Mouse (Mus musculus) large intestine, adult 2 months (tissue): ENCODE measurements at regions not wholly inside any gene's neighbourhood (a gene's known extent, or its start where the extent isn't known, plus 50 kb on each side); places are given as distances from the start of the nearest gene placed in this dataset.

ENCODE experiments used
- DNase-seq: peaks from one replicate; pipeline ENCODE4 v3.0.0-alpha.2; 2012; ENCODE audit warnings: low read depth, low spot score
- WGBS: fragments of 180-500 bp; shearing (Covaris S2); methylation state at CpG from one replicate; pipeline ENCODE4 v1.1.7; 2018; 5-methylcytosine and 5-hydroxymethylcytosine counted together

- 51% methylated on average over 2 of the region's 2 CpGs for WGBS
Observed at GRCm38 (mm10) chr7:117065771-117066170, 315.0 kb upstream of the Xylt1 start.

DNA sequence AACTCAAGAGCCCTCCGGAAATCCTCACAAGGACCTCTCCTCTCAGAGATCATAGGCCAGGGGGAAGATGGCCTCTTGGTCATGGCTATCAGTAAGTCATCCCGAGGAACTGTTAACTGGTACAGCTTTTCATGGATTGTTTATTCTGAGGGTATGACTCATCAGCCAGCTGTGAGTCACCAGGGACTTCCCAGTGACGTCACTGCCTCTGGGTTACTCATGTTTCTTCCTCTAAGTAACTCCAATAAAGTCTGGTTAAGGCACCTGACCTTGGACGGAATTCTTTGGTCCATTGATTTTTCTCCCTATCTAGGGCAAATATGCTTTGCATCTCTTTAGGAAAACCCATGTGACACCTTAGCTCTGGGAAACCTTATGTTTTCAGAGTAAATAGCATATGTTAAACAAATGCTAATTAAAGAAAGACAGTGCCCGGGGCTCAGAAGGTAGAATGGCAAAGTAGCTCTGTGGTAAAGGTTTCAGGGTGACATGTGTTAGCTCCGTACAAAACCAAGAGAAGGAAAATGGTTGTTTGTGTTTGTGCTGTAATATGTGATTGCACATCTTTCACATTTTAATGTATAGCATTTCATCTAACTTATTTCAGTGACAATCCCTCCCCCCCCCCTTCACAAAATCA, 289.7 kb upstream of the Xylt1 start:
- peak; percentile 90 for DNase-seq
- 11% methylated on average over 6 of the region's 6 CpGs for WGBS

More at GRCm38 (mm10) chr7:117065771-117066170, 315.0 kb upstream of the Xylt1 start:
- no peak for DNase-seq

- WGBS = 80% methylated on average over 4 of the region's 4 CpGs
- DNase-seq = no peak
Observed at GRCm38 (mm10) chr7:117092860-117093259, 287.9 kb upstream of the Xylt1 start.

- 25% methylated on average over 3 of the region's 3 CpGs for WGBS
- peak; percentile 65 for DNase-seq
Observed at GRCm38 (mm10) chr7:117097618-117098017, 283.2 kb upstream of the Xylt1 start.

DNA sequence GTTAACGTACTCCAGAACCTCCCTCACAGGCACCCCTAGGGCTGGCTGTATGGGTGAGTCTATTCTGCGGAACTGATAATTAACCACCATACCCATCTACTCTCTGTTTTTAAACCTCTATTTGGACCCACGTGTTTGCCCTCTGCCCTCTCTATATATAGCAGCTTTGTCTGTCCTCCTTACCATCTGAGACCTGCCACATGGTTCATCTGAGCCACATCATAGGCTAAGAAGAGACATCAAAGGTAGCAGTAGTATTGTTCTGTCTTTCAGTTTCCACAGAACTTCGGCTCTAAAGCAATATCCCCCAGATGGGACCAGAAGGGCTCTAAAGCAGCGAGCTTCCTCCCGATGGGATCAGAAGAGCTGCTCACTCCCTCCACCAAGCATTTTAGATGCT, 281.7 kb upstream of the Xylt1 start:
- WGBS = 71% methylated on average over 6 of the region's 6 CpGs

GRCm38 (mm10) chr7:117103035-117103434, 277.7 kb upstream of the Xylt1 start:
- DNase-seq = no peak

More for the DNA sequence above, 281.7 kb upstream of the Xylt1 start:
- no peak for DNase-seq

DNA sequence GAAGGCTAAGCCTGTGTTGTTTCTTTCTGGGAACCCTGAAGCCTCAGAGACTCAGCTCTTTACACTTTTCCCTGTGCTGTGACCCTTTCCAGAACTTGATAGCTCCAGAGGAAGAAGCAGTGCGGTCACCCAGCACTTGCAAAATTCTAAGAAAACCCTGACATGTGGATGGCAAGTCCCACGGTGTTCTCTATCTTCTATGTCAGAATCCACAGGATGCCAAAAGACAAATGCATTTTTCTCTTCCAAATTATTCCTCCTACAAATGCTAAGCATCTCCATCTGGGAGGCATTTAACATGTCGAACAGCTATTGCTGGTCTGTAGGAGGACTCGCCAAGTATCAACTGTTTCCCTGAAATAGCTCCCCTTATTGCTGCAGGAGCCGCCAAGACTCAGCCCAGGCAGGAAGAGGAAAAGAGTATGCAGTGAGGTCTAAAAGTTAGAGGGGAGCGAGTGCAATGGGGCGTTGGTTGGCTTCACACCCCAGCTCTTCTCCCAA, 274.0 kb upstream of the Xylt1 start:
- DNase-seq = no peak
- 79% methylated on average over 7 of the region's 7 CpGs for WGBS

More at GRCm38 (mm10) chr7:117103035-117103434, 277.7 kb upstream of the Xylt1 start:
- WGBS = 67% methylated on average over 5 of the region's 5 CpGs

- no peak for DNase-seq
- 74% methylated on average over 3 of the region's 3 CpGs for WGBS
Observed at GRCm38 (mm10) chr7:117108391-117108790, 272.4 kb upstream of the Xylt1 start.

DNA sequence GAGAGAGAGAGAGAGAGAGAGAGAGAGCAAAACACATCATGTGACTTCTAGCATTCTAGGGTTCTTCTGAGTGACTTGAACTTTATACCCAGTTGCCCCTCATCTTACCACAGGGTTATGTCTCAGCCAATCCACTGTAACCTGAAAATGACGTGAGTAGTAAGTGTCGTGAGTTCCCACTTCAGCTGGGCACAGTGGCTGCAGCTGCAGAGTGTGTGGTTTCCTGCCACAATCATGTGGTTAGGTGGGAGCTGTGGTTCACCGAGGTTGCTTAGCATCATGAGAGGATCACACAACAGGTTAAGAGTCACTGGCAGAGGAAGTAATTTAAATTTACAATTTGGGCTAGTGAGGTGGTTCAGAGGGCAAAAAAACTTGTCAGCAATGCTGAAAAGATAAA, 253.1 kb upstream of the Xylt1 start:
- no peak for DNase-seq
- 40% methylated on average over 3 of the region's 3 CpGs for WGBS

- WGBS = 86% methylated on average over 1 of the region's 1 CpGs
- no peak for DNase-seq
Observed at GRCm38 (mm10) chr7:117134869-117135268, 245.9 kb upstream of the Xylt1 start.

GRCm38 (mm10) chr7:117138681-117139080, 242.1 kb upstream of the Xylt1 start:
- DNase-seq = no peak
- WGBS = 50% methylated on average over 1 of the region's 1 CpGs

- DNase-seq = no peak
- WGBS = 12% methylated on average over 5 of the region's 5 CpGs
Observed at GRCm38 (mm10) chr7:117139245-117139970, 241.4 kb upstream of the Xylt1 start.

GRCm38 (mm10) chr7:117139971-117140247, 240.9 kb upstream of the Xylt1 start:
- no peak for DNase-seq
- 32% methylated on average over 1 of the region's 1 CpGs for WGBS

DNA sequence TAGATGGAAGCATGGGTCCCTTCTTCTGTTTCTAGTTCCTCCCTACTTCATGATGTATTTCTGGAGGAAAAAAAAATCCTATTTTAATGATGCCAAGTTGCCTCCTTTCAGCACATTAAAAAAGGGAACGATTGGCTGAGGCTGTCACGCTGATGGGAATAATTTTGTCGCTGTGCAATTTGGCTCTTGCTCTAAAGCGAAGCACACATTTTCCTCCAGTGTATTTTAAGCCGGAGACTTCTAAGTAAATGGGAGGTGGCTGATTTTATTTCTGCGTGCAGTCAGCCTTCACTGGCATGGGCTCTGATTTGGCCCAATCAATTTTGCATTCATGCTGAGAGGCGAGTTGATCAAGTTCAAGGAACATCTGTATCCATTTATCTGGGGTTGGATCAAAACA, 234.0 kb upstream of the Xylt1 start:
- 93% methylated on average over 7 of the region's 7 CpGs for WGBS
- DNase-seq = no peak

GRCm38 (mm10) chr7:117150355-117150754, 230.4 kb upstream of the Xylt1 start:
- 76% methylated on average over 8 of the region's 8 CpGs for WGBS
- no peak for DNase-seq

DNA sequence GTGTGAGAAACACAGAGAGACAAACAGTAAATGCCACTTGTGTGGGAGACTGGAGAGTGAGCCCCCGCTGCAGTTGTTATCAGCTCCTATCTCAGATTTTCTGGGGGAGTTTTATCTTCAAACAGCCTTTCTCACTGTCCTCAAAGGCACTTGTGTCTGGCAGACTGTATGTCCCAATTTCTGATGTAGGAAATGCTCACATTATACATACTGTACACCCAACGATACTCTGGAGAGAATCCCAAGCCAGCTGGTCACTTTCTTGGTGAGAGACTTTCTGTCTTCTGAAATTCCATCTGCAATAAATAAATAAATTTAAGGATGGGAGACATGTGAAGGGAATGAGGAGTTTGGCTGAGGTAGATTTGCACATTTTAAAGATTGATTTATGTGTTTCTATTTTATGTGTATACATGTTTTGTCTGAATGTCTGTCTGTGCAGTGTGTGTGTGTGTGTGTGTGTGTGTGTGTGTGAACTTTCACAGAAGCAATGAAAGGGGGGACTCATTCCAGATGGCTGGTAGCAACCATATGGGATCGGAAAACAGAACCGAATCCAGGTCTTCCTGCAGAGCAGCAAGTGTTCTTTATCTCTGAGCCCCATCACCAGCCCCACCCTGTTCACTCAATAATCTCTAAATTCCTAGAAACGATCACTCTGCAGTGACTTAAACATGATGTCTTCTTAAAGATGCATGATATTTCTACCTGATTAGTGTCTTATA, 226.8 kb upstream of the Xylt1 start:
- WGBS = 56% methylated on average over 5 of the region's 5 CpGs

GRCm38 (mm10) chr7:117161193-117161908, 219.4 kb upstream of the Xylt1 start:
- WGBS = 38% methylated on average over 3 of the region's 3 CpGs
- DNase-seq = no peak

More for the DNA sequence above, 226.8 kb upstream of the Xylt1 start:
- no peak for DNase-seq

DNA sequence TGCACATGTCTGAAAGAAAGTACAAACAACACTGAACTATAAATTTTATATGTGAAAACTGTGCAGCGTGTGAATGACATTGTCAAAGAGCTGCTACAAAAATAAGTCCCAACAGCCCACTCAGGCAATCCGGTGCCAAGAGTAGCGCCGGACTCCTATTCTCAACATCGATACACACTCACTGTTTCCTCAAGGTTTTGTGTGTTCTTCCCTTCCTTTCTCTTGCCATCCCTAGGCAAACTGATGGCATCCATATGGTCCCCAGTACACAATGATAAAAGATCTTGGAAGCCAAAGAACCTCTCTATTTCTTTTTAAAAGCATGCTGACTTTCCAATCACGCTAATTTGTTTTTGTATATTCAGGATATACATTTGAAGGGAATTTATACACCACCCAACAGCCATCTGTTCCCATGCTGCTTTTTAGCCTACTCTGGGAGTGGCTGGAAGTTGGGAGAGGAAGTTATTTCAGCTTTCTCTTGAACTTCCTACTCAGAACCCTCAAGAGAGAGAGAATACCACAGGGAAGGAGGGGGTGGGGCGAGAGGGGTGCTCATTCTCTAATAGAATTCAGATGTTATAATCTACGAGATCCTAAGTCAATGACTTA, 205.9 kb upstream of the Xylt1 start:
- WGBS = 75% methylated on average over 8 of the region's 8 CpGs
- DNase-seq = no peak

GRCm38 (mm10) chr7:117184011-117184410, 196.8 kb upstream of the Xylt1 start:
- WGBS = 53% methylated on average over 1 of the region's 1 CpGs
- DNase-seq = no peak

DNA sequence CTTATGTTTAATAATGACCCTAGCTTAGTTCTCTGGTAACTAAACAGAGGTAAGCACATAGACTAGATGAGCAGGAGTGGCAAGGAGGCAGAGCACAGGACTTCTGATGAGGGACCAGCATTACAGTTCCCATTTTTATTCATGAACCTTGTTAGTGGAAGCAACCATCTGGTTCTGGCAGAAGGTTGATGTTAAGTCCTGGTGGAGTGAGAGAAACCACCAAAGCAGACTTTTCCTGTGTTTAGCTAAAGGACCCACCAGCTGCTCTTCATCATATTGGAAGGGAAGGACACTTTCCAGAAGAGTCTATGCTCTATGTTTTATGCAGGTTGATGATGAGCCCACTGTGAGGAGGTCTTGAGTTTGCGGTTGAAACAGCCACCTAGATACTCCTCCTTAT, 194.9 kb upstream of the Xylt1 start:
- DNase-seq = no peak
- 82% methylated on average over 1 of the region's 1 CpGs for WGBS
